Mouse (Mus musculus) limb, embryonic 12.5 days (tissue): ENCODE measurements around the gene Macrod2. TPM values are rescaled to one million over a fixed set of nuclear protein-coding genes. Genes with fewer than 3 reads are reported as not detected.

Source experiments
- ATAC-seq: fragments of 200-750 bp; cut with Nextera tagmentation; 2 replicates; pipeline ENCODE4 v1.8.0; 2017; ENCODE audit warnings: low read depth, moderate TSS enrichment; ENCODE audit not compliant: insufficient number of reproducible peaks, insufficient read depth, low FRiP score, low TSS enrichment
- H3K27ac ChIP-seq: fragments of 300-500 bp; sonication (generic); 2 replicates; pipeline ENCODE4 v1.5.1; 2016; ENCODE audit warnings: mild to moderate bottlenecking, moderate library complexity
- H3K27me3 ChIP-seq: fragments of 300-500 bp; sonication (generic); 2 replicates; pipeline ENCODE4 v1.6.1; 2016; ENCODE audit warnings: mild to moderate bottlenecking, moderate library complexity
- H3K36me3 ChIP-seq: fragments of 300-500 bp; sonication (generic); 2 replicates; pipeline ENCODE4 v1.6.1; 2016; ENCODE audit warnings: mild to moderate bottlenecking, moderate library complexity
- H3K4me1 ChIP-seq: fragments of 300-500 bp; sonication (generic); replicated peaks from 2 replicates; pipeline ENCODE4 v1.6.1; 2016
- H3K4me2 ChIP-seq: fragments of 300-500 bp; sonication (generic); 2 replicates; pipeline ENCODE4 v1.6.1; 2016; ENCODE audit warnings: mild to moderate bottlenecking, moderate library complexity
- H3K4me3 ChIP-seq: fragments of 300-500 bp; sonication (generic); replicated peaks from 2 replicates; pipeline ENCODE4 v1.5.1; 2016; ENCODE audit warnings: mild to moderate bottlenecking
- H3K9ac ChIP-seq: fragments of 300-500 bp; sonication (generic); replicated peaks from 2 replicates; pipeline ENCODE4 v1.6.1; 2016; ENCODE audit warnings: mild to moderate bottlenecking, moderate library complexity
- H3K9me3 ChIP-seq: fragments of 300-500 bp; sonication (generic); 2 replicates; pipeline ENCODE4 v1.6.1; 2016; ENCODE audit warnings: mild to moderate bottlenecking, moderate library complexity
- WGBS: fragments of 180-500 bp; shearing (Covaris S2); methylation state at CpG from one replicate; pipeline ENCODE4 v1.1.7; 2016; 5-methylcytosine and 5-hydroxymethylcytosine counted together
- polyA plus RNA-seq: library from polyadenylated mRNA; unstranded; fragments of >200 nt; fragmentation: Nextera tagmentation; extraction: Ambion mirVana; gene quantifications from 2 replicates; pipeline ENCODE4 v1.2.1, GENCODE M21; 2016

The Macrod2 gene
- polyA plus RNA-seq, 1 experiment from 2014 or later, result 37.2 TPM

GRCm38 (mm10) chr2:141173607-141174006, 778.5 kb downstream of the Macrod2 start:
- Histone ChIP-seq H3K9ac (no peak overlapping the region), H3K27ac (no peak overlapping the region), H3K36me3 (no peaks in the 10 kb centered on the region), H3K27me3 (no peaks in the 10 kb centered on the region), H3K4me3 (no peak overlapping the region), H3K4me2 (no peak overlapping the region), H3K9me3 (no peaks in the 10 kb centered on the region), H3K4me1 (no peaks in the 10 kb centered on the region)
- no peak for ATAC-seq
- 70% methylated on average over 3 of the region's 3 CpGs for WGBS

GRCm38 (mm10) chr2:141180656-141181055, 785.5 kb downstream of the Macrod2 start:
- Histone ChIP-seq H3K27me3 (no peaks in the 10 kb centered on the region), H3K27ac (no peak overlapping the region), H3K4me1 (no peaks in the 10 kb centered on the region), H3K9ac (no peak overlapping the region), H3K4me3 (no peak overlapping the region), H3K36me3 (no peaks in the 10 kb centered on the region), H3K4me2 (no peak overlapping the region), H3K9me3 (no peaks in the 10 kb centered on the region)
- no peak for ATAC-seq
- WGBS, result 47% methylated on average over 1 of the region's 1 CpGs

GRCm38 (mm10) chr2:141182034-141182759, 787.1 kb downstream of the Macrod2 start:
- Histone ChIP-seq H3K27ac (no peak overlapping the region), H3K27me3 (no peaks in the 10 kb centered on the region), H3K4me2 (no peak overlapping the region), H3K9me3 (no peaks in the 10 kb centered on the region), H3K4me1 (no peaks in the 10 kb centered on the region), H3K36me3 (no peaks in the 10 kb centered on the region), H3K4me3 (no peak overlapping the region), H3K9ac (no peak overlapping the region)
- WGBS, result 70% methylated on average over 5 of the region's 5 CpGs
- ATAC-seq, result no peak

- no peak for ATAC-seq
- no peak overlapping the region for H3K9ac ChIP-seq
- H3K9me3 ChIP-seq, result no peaks in the 10 kb centered on the region
- no peak overlapping the region for H3K27ac ChIP-seq
- H3K4me1 ChIP-seq, result no peaks in the 10 kb centered on the region
- H3K36me3 ChIP-seq, result no peaks in the 10 kb centered on the region
- H3K27me3 ChIP-seq, result no peaks in the 10 kb centered on the region
- H3K4me3 ChIP-seq, result no peak overlapping the region
- H3K4me2 ChIP-seq, result no peak overlapping the region
Observed at GRCm38 (mm10) chr2:141194476-141194875, 799.4 kb downstream of the Macrod2 start.

GRCm38 (mm10) chr2:141200481-141200880, 805.4 kb downstream of the Macrod2 start:
- Histone ChIP-seq H3K9ac (no peak overlapping the region), H3K4me2 (no peak overlapping the region), H3K4me1 (no peaks in the 10 kb centered on the region), H3K9me3 (no peaks in the 10 kb centered on the region), H3K36me3 (no peaks in the 10 kb centered on the region), H3K27ac (no peak overlapping the region), H3K27me3 (no peaks in the 10 kb centered on the region), H3K4me3 (no peak overlapping the region)
- no peak for ATAC-seq
- 68% methylated on average over 4 of the region's 4 CpGs for WGBS

- Histone ChIP-seq H3K27me3 (no peaks in the 10 kb centered on the region), H3K4me3 (no peak overlapping the region), H3K9me3 (no peaks in the 10 kb centered on the region), H3K4me1 (no peaks in the 10 kb centered on the region), H3K27ac (no peak overlapping the region), H3K9ac (no peak overlapping the region), H3K4me2 (no peak overlapping the region), H3K36me3 (no peaks in the 10 kb centered on the region)
- ATAC-seq, result no peak
- WGBS, result 72% methylated on average over 2 of the region's 2 CpGs
Observed at GRCm38 (mm10) chr2:141201303-141202014, 806.4 kb downstream of the Macrod2 start.

- WGBS, result 90% methylated on average over 1 of the region's 1 CpGs
- ATAC-seq, result no peak
Observed at GRCm38 (mm10) chr2:141202015-141202364, 806.9 kb downstream of the Macrod2 start.

GRCm38 (mm10) chr2:141211346-141211745, 816.2 kb downstream of the Macrod2 start:
- H3K36me3 ChIP-seq, result no peaks in the 10 kb centered on the region
- H3K4me2 ChIP-seq, result no peak overlapping the region
- H3K4me1 ChIP-seq, result no peaks in the 10 kb centered on the region
- 88% methylated on average over 5 of the region's 5 CpGs for WGBS
- no peaks in the 10 kb centered on the region for H3K9me3 ChIP-seq
- no peak overlapping the region for H3K4me3 ChIP-seq
- no peak overlapping the region for H3K9ac ChIP-seq
- no peak overlapping the region for H3K27ac ChIP-seq
- no peaks in the 10 kb centered on the region for H3K27me3 ChIP-seq
- ATAC-seq, result no peak

More at GRCm38 (mm10) chr2:141202015-141202364, 806.9 kb downstream of the Macrod2 start:
- Histone ChIP-seq H3K36me3 (no peaks in the 10 kb centered on the region), H3K27ac (no peak overlapping the region), H3K9me3 (no peaks in the 10 kb centered on the region), H3K4me1 (no peaks in the 10 kb centered on the region), H3K4me3 (no peak overlapping the region), H3K4me2 (no peak overlapping the region), H3K9ac (no peak overlapping the region), H3K27me3 (no peaks in the 10 kb centered on the region)

- Histone ChIP-seq H3K4me1 (no peaks in the 10 kb centered on the region), H3K4me2 (no peak overlapping the region), H3K9me3 (no peaks in the 10 kb centered on the region), H3K27me3 (no peaks in the 10 kb centered on the region), H3K36me3 (no peaks in the 10 kb centered on the region), H3K9ac (no peak overlapping the region), H3K4me3 (no peak overlapping the region), H3K27ac (no peak overlapping the region)
- ATAC-seq, result no peak
- WGBS, result 83% methylated on average over 2 of the region's 2 CpGs
Observed at GRCm38 (mm10) chr2:141212291-141212690, 817.2 kb downstream of the Macrod2 start.

- Histone ChIP-seq H3K9ac (no peak overlapping the region), H3K9me3 (peaks cover 14% of the 10 kb centered on the region; the same call in 1 of the 2 replicates), H3K27ac (no peak overlapping the region), H3K4me1 (no peaks in the 10 kb centered on the region), H3K27me3 (no peaks in the 10 kb centered on the region), H3K4me2 (no peak overlapping the region), H3K36me3 (no peaks in the 10 kb centered on the region), H3K4me3 (no peak overlapping the region)
- ATAC-seq, result no peak
- 42% methylated on average over 2 of the region's 2 CpGs for WGBS
Observed at GRCm38 (mm10) chr2:141217490-141217889, 822.4 kb downstream of the Macrod2 start.

- no peak overlapping the region for H3K27ac ChIP-seq
- no peak overlapping the region for H3K4me2 ChIP-seq
- H3K36me3 ChIP-seq, result no peaks in the 10 kb centered on the region
- no peaks in the 10 kb centered on the region for H3K4me1 ChIP-seq
- no peak for ATAC-seq
- WGBS, result 67% methylated on average over 3 of the region's 3 CpGs
- no peak overlapping the region for H3K4me3 ChIP-seq
- no peaks in the 10 kb centered on the region for H3K27me3 ChIP-seq
- peaks cover 14% of the 10 kb centered on the region; the same call in 1 of the 2 replicates for H3K9me3 ChIP-seq
- no peak overlapping the region for H3K9ac ChIP-seq
Observed at GRCm38 (mm10) chr2:141217925-141218324, 822.8 kb downstream of the Macrod2 start.
